Mouse (Mus musculus): ENCODE measurements around the gene Prrg1. TPM values are rescaled to one million over a fixed set of nuclear protein-coding genes. Genes with fewer than 3 reads are reported as not detected.

Prrg1 gene
- polyA plus RNA-seq (2016; fragmentation: Nextera tagmentation; extraction: Ambion mirVana) = 6.3 and 6.9 TPM in 2 replicates

DNA sequence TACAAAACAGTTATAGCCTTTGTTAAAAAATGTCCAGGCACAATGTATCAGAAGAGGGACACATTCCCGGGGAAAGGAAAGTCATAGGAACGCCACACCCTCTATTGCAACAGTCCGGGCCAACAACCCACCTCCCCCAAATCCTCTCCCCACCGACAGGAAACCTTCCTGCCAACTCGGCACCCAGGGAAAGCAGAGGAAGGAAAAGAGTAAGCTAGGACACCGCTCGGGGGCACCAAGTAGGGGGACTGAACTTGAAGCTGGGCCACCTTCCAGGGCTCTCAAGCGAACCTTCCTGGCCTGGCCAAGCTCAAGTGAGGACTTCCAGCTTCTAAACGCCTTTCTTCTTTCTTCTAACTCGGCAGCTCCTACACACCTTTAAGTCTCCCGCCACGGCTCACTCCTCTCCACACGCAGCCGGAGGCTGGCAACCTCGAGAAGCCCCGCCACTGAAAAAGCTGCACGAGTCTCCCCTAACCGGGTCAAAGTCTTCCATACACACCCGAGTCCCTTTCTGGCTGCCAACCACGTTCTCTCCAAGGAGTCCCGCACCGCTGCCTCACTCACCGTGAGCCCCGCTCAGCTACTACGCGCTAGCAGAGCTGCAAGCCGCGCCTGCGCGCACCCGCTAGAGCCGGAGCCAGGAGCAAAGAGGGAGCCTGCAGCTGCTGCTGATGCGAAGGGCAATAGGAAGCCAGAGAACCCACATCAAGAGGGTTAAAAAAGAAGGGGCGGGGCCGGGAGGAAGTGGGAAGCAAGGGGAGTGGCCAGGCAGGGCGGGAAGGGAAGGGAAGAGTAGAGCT lies at the start of gene Prrg1:
Gene Prrg1 (minus strand): TSS at position 695 of the 803 bp plus-strand sequence.
- Histone ChIP-seq H3K9ac (peak within 1 kb of the TSS; percentile 64), H3K27ac (ENCODE audit: poor library complexity, severe bottlenecking) (peak within 1 kb of the TSS; percentile 87), H3K27me3 (replicated peaks) (no peaks in the 10 kb centered on the region), H3K9me3 (replicated peaks) (no peaks in the 10 kb centered on the region), H3K36me3 (no peaks in the 10 kb centered on the region), H3K4me1 (replicated peaks) (no peaks in the 10 kb centered on the region), H3K4me2 (peak within 1 kb of the TSS; percentile 59), H3K4me3 (peak within 1 kb of the TSS; percentile 65)
- 13% methylated on average over 36 of the region's 36 CpGs for WGBS
- peak; percentile 87 for ATAC-seq (ENCODE audit: insufficient number of reproducible peaks, low FRiP score)

DNA sequence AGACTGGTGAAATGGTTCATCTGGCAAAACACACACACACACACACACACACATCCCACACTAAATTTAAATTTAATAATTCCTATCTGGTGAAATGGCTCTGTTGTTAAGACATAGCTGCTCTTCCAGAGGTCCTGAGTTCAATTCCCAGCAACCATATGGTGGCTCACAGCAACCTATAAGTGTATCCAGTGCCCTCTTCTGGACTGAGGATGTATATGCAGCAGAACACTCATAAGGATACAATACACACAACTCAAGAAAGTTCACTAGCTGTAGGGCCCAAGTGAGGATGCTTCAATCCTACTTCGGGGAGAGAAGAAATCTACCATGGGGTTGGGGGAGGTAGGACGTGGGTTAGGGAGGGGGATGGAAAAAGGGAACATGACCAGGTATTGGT lies 22.1 kb upstream of the Prrg1 start:
- Histone ChIP-seq H3K27me3 (replicated peaks) (no peaks in the 10 kb centered on the region), H3K9ac (no peak overlapping the region), H3K9me3 (replicated peaks) (no peaks in the 10 kb centered on the region), H3K36me3 (no peaks in the 10 kb centered on the region), H3K4me1 (replicated peaks) (no peaks in the 10 kb centered on the region), H3K4me3 (no peak overlapping the region), H3K4me2 (no peak overlapping the region), H3K27ac (ENCODE audit: poor library complexity, severe bottlenecking) (no peak overlapping the region)
- no peak for ATAC-seq (ENCODE audit: insufficient number of reproducible peaks, low FRiP score)
- WGBS = 57% methylated on average over 2 of the region's 2 CpGs

DNA sequence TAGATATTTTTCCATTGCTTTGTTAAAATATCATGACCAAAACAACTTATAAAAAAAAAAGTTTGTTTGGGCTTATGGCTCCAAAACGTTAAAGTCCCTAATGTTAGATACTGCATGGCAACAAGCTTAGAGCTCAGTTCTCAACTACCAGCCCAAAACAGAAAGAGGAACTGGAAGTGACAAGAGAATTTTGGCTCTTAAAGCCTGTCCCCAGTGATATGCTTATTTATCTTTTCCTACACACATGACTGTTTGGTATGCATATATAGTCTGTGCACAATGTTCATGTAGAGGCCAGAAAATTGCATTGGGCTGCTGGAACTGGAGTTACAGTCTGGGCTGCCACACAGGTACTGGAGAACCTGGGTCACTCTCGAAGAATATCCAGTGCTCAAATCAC lies 9.4 kb upstream of the Prrg1 start:
- Histone ChIP-seq H3K9ac (no peak overlapping the region), H3K9me3 (replicated peaks) (no peaks in the 10 kb centered on the region), H3K4me3 (no peak overlapping the region), H3K4me2 (no peak overlapping the region), H3K36me3 (no peaks in the 10 kb centered on the region), H3K4me1 (replicated peaks) (no peaks in the 10 kb centered on the region), H3K27me3 (replicated peaks) (no peaks in the 10 kb centered on the region), H3K27ac (ENCODE audit: poor library complexity, severe bottlenecking) (no peak overlapping the region)
- ATAC-seq (ENCODE audit: insufficient number of reproducible peaks, low FRiP score) = no peak
- whole genome bisulfite sequencing = 56% methylated on average over 2 of the region's 2 CpGs

DNA sequence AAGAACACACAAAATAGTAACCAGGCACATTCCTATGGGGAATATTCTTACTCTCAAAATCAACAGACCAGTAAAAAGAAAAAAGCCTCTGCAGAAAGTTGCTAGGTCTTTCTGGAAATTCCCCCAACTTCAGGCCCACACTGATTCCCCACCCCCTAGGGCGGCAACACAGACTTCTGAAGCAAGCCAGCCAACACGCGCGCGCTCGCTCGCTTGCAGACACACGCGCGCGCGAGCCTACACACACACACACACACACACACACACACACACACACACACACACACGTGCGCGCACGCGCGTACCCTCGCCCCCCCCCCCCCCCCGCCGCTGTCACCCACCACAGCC lies 868 bp downstream of the Prrg1 start:
- WGBS = 17% methylated on average over 12 of the region's 21 CpGs
- Histone ChIP-seq H3K9ac (peak overlapping the region; percentile 64), H3K4me3 (peak overlapping the region; percentile 65), H3K9me3 (replicated peaks) (no peaks in the 10 kb centered on the region), H3K36me3 (no peaks in the 10 kb centered on the region), H3K27me3 (replicated peaks) (no peaks in the 10 kb centered on the region), H3K27ac (ENCODE audit: poor library complexity, severe bottlenecking) (peak overlapping the region; percentile 87), H3K4me2 (peak overlapping the region; percentile 59), H3K4me1 (replicated peaks) (no peaks in the 10 kb centered on the region)
- peak; percentile 66 for ATAC-seq (ENCODE audit: insufficient number of reproducible peaks, low FRiP score)

DNA sequence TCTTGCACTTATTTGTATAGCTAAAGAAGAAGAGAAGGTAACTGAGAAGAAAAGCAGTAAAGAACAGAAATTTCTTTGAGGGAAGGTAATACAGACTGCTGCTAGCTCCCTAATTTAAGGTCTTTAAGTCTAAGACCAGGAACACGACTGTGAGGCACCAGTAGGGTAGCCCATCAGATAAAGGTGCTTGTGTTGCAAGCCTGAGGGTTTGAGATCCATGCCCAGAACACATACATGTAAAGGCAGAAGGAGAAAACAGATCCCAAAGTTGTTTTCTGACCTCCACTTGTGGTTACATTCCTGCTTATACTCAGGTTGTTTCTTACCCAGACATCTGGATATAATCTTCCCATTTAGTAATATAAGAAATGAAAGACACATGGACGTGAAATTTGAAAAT lies 20.2 kb downstream of the Prrg1 start:
- Histone ChIP-seq H3K9ac (no peak overlapping the region), H3K27me3 (replicated peaks) (no peaks in the 10 kb centered on the region), H3K4me3 (no peak overlapping the region), H3K27ac (ENCODE audit: poor library complexity, severe bottlenecking) (no peak overlapping the region), H3K36me3 (no peaks in the 10 kb centered on the region), H3K4me1 (replicated peaks) (no peaks in the 10 kb centered on the region), H3K4me2 (no peak overlapping the region), H3K9me3 (replicated peaks) (no peaks in the 10 kb centered on the region)
- no peak for ATAC-seq (ENCODE audit: insufficient number of reproducible peaks, low FRiP score)
- 37% methylated on average over 2 of the region's 2 CpGs for WGBS

DNA sequence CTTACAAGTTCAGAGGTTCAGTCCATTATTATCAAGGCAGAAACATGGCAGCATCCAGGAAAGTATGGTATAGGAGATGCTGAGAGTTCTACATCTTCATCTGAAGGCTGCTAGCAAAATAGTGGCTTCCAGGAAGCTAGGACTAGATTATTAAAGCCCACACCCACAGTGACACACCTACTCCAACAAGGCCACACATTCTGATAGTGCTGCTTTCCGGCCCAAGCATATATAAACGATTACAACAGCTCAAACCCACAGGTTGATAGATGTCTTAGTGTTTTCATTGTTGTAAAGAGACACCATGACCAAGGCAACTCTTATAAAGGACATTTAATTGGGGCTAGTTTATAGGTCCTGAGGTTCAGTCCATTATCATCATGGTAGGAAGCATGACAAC lies 30.3 kb downstream of the Prrg1 start:
- no peak for ATAC-seq (ENCODE audit: insufficient number of reproducible peaks, low FRiP score)
- Histone ChIP-seq H3K9me3 (replicated peaks) (no peaks in the 10 kb centered on the region), H3K27ac (ENCODE audit: poor library complexity, severe bottlenecking) (no peak overlapping the region), H3K36me3 (no peaks in the 10 kb centered on the region), H3K4me2 (no peak overlapping the region), H3K4me1 (replicated peaks) (no peaks in the 10 kb centered on the region), H3K27me3 (replicated peaks) (no peaks in the 10 kb centered on the region), H3K4me3 (no peak overlapping the region), H3K9ac (no peak overlapping the region)
- WGBS = 69% methylated on average over 2 of the region's 2 CpGs

DNA sequence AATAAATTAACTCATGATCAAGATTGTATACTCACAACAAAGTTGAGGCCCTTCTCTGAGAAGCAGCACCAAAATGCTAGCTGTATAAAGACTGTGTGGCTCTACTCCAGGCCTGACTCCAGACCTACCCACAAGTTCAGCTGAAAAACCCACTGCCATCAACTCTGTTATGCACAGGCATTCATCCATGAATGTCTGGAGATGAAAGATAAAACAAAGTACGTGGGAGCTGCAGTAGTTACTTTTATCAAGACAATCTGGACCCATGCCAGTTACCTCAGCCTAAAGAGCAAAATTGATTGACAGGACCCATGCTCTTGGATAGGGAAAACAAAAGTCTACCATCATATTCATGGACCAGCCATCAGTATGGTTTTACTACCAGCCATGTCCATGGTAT lies 31.0 kb downstream of the Prrg1 start:
- WGBS = 52% methylated on average over 1 of the region's 1 CpGs

DNA sequence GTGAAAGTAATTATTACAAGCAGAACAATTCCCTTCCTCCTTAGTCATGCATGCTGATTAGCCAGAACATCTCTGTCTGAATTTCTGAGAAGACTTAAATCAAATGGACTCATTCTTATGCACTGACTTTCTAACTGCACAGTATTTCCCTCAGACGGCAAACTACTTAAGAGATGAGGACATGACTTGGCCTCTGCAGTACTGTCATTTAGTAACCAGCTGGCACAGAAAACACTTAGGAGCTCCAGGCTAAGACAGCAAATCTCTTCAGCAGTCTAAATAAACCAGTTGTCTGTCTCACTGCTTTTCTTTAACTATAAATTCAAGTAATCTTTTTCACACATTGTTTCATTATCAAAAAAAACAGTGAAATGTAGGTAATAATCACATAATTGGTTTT lies 36.0 kb downstream of the Prrg1 start:
- no peak for ATAC-seq (ENCODE audit: insufficient number of reproducible peaks, low FRiP score)
- Histone ChIP-seq H3K4me3 (no peak overlapping the region), H3K4me2 (no peak overlapping the region), H3K9ac (no peak overlapping the region), H3K4me1 (replicated peaks) (no peaks in the 10 kb centered on the region), H3K27ac (ENCODE audit: poor library complexity, severe bottlenecking) (no peak overlapping the region), H3K36me3 (no peaks in the 10 kb centered on the region), H3K27me3 (replicated peaks) (no peaks in the 10 kb centered on the region), H3K9me3 (replicated peaks) (no peaks in the 10 kb centered on the region)
- WGBS = 49% methylated on average over 1 of the region's 1 CpGs

More for the DNA sequence above, 31.0 kb downstream of the Prrg1 start:
- no peaks in the 10 kb centered on the region for H3K4me1 ChIP-seq (replicated peaks)
- no peak overlapping the region for H3K4me3 ChIP-seq
- no peak for ATAC-seq (ENCODE audit: insufficient number of reproducible peaks, low FRiP score)
- no peak overlapping the region for H3K27ac ChIP-seq (ENCODE audit: poor library complexity, severe bottlenecking)
- no peaks in the 10 kb centered on the region for H3K9me3 ChIP-seq (replicated peaks)
- no peaks in the 10 kb centered on the region for H3K27me3 ChIP-seq (replicated peaks)
- H3K36me3 ChIP-seq = no peaks in the 10 kb centered on the region
- H3K9ac ChIP-seq = no peak overlapping the region
- H3K4me2 ChIP-seq = no peak overlapping the region

DNA sequence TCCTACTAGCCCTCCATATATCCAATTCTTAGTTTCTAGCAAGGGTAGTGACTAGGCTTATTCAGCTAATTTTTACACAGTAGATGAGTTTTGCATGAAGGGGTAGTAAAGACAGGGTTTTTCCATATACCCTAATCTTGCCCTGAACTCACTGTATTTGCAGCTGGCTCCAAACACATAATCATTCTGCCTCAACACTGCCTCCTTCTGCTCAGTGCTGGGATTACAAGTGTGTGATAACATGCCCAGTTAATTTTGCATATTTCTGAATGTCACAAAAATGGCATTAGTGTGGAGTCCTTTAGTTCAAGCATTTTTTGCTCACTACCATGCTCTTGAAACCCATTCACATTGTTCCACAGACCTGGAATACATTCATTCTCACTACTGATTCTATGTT lies 44.0 kb downstream of the Prrg1 start:
- Histone ChIP-seq H3K4me3 (no peak overlapping the region), H3K9me3 (replicated peaks) (no peaks in the 10 kb centered on the region), H3K27me3 (replicated peaks) (no peaks in the 10 kb centered on the region), H3K4me2 (no peak overlapping the region), H3K27ac (ENCODE audit: poor library complexity, severe bottlenecking) (no peak overlapping the region), H3K4me1 (replicated peaks) (no peaks in the 10 kb centered on the region), H3K36me3 (no peaks in the 10 kb centered on the region), H3K9ac (no peak overlapping the region)
- no peak for ATAC-seq (ENCODE audit: insufficient number of reproducible peaks, low FRiP score)

DNA sequence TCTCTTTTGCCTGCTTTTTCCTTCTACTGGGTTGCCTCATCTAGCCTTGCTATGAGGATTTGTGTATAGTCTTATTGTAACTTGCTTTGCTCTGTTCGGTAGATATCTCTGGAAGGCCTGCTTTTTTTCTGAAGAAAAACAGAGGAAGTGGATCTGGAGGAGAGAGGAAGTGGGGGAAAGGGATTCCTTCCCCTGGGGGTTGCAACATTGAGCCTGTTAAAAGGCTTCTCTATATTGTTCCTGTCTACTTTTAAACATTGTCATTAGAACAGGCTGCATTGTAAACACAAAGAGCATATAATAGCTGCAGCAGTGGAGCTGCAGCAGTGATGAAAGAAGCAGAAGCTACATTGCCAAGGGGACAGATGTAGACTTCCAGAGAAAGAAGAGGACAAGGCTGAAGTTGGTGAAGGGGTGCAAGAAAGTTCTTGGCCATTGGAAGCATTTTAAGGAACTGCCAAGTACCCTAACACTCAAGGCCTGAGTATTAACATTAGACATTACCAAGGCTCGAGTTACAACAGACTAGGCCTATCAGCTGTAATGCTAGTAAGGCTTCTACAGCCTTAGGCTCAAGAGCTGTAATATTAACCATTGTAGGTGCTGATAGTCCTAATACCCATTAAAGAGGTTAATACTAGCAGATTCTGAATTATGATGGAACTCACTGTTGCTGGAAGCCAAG lies 44.9 kb downstream of the Prrg1 start:
- Histone ChIP-seq H3K9ac (no peak overlapping the region), H3K4me2 (no peak overlapping the region), H3K36me3 (no peaks in the 10 kb centered on the region), H3K4me3 (no peak overlapping the region), H3K27me3 (replicated peaks) (no peaks in the 10 kb centered on the region), H3K9me3 (replicated peaks) (no peaks in the 10 kb centered on the region), H3K27ac (ENCODE audit: poor library complexity, severe bottlenecking) (no peak overlapping the region), H3K4me1 (replicated peaks) (no peaks in the 10 kb centered on the region)
- 59% methylated on average over 2 of the region's 2 CpGs for WGBS
- ATAC-seq (ENCODE audit: insufficient number of reproducible peaks, low FRiP score) = no peak

DNA sequence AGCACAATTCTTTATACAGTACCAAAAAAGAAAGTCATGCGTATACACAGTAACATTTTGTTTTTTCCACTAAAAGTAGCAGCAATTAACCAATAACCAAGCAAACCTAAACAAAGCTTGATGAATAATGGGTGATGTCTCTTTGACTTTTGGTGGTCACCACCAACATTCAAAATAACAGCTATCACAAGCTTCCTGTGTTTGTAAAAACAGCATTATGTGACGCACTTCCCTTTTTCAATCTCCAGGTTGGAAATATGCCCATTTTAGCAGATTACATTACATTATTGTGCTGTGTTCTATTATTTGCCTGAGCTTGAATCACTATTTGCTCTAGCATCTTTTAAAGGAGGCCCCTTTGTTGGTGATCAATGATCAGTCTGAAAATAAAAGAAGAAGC lies 65.4 kb downstream of the Prrg1 start:
- Histone ChIP-seq H3K4me2 (no peak overlapping the region), H3K9ac (no peak overlapping the region)

More for the DNA sequence above, 65.4 kb downstream of the Prrg1 start:
- Histone ChIP-seq H3K27me3 (replicated peaks) (no peaks in the 10 kb centered on the region), H3K36me3 (no peaks in the 10 kb centered on the region), H3K9me3 (replicated peaks) (no peaks in the 10 kb centered on the region), H3K27ac (ENCODE audit: poor library complexity, severe bottlenecking) (no peak overlapping the region), H3K4me1 (replicated peaks) (no peaks in the 10 kb centered on the region), H3K4me3 (no peak overlapping the region)
- no peak for ATAC-seq (ENCODE audit: insufficient number of reproducible peaks, low FRiP score)
- WGBS = 70% methylated on average over 2 of the region's 2 CpGs

Data from heart, embryonic 12.5 days (tissue).